Mouse (Mus musculus): ENCODE data around the gene Taar1.

Taar1 gene

DNA sequence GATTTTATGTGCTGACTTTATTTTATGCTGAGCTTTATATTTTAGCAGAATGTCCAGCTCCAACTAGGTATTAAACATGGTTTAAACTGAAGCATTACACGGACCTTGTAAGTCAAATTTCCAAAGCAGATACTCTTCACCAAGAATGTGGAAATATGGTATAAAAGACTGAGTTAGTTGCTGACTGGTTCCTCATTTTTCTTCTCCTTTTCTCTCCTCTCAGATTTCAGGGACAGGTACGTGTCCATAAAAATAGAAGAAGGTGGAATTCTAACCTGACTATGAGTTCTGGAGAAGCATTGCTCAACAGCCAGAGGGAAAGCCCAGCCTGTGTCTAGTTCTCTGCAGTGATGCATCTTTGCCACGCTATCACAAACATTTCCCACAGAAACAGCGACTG lies at the start of gene Taar1:
Gene Taar1, plus strand, starts transcription at position 301 of the 400 bp plus-strand sequence.
- in situ Hi-C loops (cut with MboI, MseI): no loop called here

DNA sequence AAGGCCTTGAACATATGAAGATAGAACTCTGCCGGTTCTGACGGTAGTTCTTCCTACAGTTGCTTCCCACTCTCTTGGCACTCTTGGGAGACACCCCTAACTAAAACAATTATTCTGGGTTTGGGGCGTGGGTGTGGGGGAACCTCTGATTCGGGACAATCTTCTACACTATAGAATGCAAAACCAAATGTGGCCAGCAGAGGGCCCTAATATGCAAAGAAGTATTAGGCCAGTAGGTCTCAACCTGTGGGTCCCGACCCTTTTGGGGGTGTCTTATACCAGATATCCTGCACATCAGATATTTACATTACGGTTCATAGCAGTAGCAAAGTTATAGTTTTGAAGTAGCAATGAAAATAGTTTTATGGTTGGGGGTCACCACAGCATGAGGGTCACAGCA lies 39.5 kb upstream of the Taar1 start:
- in situ Hi-C loops (cut with MboI, MseI): no loop called here

DNA sequence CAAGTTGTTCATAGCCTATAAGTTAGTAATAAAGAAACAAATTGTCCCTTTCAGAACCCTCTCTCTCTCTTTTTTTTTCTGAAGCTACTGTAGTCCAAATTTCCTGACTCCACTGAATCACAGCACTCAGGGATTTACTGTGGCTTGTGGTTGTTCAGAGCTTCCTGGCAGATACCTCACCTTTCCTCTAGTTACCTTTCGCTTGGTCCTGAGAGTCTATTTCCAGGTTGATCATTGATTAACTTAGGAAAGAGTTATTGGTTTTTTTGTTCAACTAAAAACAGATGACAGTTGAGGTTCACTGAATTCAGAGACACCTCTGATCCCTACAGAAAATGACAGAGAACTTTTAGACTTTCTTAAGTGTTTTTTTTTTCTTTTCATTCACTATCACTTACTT lies 35.2 kb upstream of the Taar1 start:
- in situ Hi-C loops (cut with MboI, MseI): no loop called here

DNA sequence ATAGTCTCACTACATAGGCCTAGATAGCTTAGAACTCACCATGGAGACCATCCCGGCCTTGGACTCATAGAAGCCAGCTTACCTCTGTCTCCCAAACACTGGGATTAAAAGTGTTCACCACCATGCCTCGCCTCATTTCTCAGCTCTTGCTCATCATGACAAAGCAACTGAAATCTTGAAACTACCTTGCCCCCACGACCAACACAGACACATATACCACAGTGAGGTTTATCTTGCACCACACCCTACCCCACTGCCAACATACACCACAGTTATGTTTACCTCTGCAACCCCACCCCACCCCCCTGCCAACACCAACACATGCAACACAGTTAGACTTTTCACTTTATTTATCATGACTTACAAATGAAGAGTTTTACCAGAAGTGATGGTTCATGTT lies 34.1 kb upstream of the Taar1 start:
- in situ Hi-C loops (cut with MboI, MseI): no loop called here

DNA sequence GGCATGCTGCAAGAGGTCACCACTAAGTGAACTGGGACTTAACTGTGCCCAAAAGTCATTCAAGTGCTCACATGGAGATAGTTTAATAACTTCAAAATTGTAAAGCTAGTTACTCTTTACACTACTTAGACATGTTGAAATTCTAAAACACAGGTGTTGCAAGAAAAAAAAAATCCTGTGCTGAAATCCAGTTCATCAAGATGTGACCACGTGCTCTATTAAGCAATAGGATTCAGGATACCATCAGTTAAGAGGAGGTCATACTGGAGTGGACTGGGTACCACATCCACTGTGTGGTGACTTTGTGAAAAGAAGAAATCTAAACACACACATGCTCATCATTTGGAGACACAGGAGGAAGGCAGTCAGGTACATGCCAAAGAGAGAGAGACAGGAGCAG lies 27.2 kb upstream of the Taar1 start:
- in situ Hi-C loops (cut with MboI, MseI): no loop called here

DNA sequence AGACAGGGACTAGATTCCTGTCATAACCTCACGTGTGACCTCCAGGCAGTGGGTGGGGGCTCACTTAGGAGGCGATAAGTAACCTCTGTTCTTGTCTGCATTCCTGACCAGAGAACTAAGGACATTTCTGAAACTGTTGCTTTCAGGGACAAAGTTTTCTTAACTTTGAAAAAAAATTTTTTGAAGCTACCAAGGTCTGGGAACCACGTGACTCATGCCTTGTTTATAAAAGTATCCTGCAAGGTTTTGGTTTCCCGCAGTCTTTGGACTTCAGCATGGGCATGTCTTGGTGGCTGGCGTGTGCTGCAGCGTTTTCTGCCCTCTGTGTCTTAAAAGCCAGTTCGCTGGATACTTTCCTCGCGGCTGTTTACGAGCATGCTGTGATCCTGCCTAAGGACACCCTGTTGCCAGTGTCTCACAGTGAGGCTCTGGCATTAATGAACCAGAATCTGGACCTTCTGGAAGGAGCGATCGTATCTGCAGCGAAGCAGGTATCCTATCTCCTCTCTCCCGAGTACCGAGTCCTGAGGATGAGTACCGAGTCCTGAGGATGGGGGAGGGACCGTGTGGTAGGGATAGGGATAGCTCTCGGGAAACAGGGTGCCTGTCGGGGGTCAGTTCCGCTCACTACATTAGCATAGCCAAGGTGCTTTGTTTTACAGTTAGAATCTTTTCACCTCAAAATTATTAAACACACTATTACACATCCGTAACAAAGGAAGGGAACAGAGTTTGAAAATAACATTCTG lies 25.4 kb upstream of the Taar1 start, which contains the start of gene Vnn1:
Gene Vnn1, plus strand, starts transcription at position 88 of the 749 bp plus-strand sequence.
- in situ Hi-C loops (cut with MboI, MseI): no loop called here

DNA sequence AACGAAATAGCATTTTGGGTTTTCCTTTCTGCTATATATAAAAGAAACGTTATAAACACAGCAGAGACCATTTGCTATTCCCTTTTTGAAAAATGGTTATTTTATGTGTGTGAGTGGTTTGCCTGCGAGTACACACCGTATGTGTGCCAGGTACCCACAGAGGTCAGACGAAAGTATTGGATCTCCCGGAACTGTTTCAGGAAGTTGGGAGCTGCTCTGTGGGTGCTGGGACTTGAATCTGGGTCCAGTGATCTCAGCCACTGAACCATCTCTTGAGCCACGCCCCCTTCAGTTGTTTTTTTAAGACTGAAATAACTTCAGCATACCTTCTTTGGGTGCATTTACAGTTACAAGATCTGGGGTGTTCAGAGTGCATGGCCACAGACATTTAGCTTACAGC lies 24.8 kb upstream of the Taar1 start:
- in situ Hi-C loops (cut with MboI, MseI): no loop called here

DNA sequence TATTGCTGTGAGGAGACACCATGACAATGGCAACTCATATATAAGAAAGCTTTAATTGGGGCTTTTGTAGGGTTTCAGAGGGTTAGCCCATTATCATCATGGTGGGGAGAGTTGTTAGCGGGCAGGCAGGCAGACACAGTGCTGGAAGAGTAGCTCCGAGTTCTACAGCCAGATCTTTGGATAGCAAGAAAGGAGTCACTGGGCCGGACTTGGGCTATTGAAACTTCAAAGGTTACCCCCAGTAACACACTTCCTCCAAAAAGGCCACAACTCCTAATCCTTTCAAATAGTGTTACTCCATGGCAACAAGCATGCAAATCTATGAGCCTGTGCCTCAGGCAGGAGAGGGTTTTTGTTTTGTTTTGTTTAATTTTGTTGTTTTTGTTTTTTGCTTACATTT lies 19.0 kb upstream of the Taar1 start:
- in situ Hi-C loops (cut with MboI, MseI): no loop called here

DNA sequence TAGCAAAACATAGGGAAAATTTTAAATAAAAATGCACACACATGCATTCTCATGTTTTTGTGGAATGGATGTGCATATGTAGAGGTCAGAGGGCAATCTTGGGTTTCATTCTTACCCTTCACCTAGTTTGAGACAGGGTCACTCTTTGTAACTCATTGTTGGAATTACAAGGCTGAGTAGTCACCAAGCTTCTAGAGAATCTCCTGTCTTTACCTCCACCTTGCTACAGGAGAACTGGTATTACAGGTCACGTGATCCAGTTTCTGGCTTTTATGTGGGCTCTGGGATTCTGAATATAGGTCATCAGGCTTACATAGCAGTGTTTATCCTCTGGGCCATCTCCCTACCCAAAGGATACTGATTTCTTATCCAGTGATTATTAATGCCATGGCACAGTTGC lies 14.5 kb upstream of the Taar1 start:
- in situ Hi-C loops (cut with MboI, MseI): no loop called here

DNA sequence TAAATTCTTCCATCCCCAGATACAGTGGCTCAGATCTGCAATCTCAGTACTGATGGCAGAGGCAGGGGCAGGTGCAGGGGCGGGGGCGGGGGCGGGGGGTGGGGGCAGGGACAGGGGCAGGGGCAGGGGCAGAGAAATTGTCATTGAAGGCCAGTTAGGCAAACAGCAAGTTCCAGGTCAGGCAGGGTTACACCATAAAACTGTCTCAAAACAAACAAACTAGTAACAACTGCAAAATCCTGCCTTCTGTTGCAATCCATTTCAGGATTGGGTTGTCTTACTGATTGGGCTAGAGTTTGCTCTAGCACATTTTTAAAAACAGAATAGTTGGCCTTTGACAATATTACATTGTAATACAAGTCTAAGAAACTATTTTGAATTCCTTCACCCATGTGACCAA lies 2.3 kb downstream of the Taar1 start:
- in situ Hi-C loops (cut with MboI, MseI): no loop called here

DNA sequence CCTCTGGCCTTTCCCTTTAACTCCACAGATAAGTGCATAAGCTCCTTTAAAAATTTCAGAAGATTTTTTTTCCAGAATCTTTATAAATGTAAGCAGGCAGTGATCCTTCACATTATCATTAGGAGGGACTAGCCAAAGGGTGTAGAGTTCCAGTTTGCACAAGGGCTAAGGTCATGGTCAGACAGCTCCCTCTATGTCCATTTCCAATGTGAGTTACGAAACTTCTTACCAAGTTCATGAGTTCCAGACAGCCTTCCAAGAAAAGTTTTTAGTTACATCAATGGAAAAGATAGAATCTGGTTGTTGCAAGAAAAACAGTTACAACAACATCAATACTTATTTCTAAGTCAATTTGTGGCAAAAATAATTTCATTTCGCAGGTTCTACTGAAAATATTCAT lies 3.8 kb downstream of the Taar1 start:
- in situ Hi-C loops (cut with MboI, MseI): no loop called here

DNA sequence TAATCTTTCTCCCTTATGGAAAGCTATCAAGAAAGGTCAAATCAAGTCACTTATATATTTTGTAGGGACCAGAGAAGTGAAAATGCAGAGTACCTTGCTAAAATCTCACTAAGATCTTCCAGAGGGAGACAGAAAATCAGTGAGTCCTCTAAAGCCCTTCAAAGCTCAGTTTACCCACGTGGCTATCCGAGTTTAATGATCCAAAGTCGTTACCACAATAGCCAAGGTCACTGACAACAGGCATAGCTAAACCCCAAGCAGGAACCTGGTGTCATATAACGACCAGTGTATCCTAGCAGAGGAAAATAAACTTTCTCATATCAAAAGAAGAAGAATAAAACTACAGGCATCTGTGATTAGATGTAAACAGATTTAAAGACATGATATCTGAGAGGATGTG lies 17.5 kb downstream of the Taar1 start:
- in situ Hi-C loops (cut with MboI, MseI): no loop called here

DNA sequence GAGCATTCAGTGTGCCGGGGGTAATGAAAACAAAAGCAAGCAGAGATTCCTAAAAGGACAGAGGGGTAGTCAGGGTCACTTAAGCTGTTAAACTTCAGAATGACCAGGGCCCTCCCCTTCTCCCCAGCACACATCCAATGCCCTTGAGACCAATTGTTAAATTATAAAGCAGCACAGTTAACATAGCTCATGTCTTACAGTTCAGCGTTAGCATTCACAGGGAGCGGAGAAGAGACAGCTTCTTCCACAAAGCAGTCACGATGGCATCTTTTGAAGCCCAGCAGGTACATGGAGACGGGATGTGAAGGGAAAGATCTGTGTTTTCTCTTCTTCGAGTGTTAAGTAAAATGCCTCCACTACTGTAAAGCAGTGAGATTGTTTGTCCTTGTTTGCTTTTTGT lies 18.2 kb downstream of the Taar1 start, which contains the start of gene Taar2:
Gene Taar2, plus strand, starts transcription at position 261 of the 400 bp plus-strand sequence.
- in situ Hi-C loops (cut with MboI, MseI): no loop called here

DNA sequence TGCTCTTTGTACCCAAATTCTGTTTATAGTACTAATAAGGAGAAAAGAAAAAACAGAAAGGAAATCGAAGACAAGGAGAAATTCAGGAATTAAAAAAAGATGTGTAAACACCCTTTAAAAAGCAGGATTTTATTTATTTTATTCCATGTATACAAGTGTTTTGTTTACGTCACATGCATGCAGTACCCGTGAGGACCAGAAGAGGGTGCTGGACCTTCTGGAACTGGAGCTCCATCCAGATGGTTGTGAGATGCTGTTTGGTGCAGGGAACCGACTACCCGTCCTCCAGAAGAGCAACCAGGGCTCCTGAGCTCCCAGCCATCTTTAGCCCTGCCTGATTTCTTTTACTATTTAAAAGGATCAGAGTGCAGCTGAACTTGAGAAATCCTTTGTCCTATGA lies 22.3 kb downstream of the Taar1 start:
- in situ Hi-C loops (cut with MboI, MseI): no loop called here

DNA sequence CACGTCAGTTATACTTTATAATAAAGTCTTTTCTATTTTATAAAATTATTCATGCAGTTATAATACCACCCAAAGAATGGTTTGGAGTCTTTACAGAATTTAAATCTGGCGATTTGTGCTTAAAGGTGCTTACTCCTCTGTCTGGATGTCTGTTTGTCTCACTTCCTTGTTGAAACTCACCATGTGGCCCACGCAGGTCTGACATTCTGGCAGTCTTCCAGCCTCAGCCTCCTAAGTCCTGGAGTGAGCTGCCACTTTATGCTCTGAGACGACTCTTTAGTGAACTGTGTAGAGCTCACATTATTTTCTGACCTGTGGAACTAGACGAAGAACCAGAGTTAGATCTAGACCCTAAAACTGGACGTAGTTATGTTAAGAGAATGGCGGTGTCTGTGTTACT lies 27.9 kb downstream of the Taar1 start:
- in situ Hi-C loops (cut with MboI, MseI): no loop called here

DNA sequence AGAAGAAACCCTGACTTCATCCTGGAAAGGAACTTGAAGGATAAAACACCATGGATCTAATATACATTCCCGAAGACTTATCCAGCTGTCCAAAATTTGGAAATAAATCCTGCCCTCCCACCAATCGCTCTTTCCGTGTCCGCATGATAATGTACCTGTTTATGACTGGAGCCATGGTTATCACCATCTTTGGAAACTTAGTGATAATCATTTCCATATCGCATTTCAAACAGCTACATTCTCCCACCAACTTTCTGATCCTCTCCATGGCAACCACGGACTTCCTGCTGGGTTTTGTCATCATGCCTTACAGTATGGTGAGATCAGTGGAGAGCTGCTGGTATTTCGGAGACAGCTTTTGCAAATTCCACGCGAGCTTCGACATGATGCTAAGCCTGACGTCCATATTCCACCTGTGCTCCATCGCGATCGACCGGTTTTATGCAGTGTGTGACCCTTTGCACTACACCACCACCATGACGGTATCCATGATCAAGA lies 29.4 kb downstream of the Taar1 start, which contains the start of gene Taar3:
Gene Taar3, plus strand, starts transcription at position 51 of the 498 bp plus-strand sequence.
- in situ Hi-C loops (cut with MboI, MseI): loop anchor here (25.0 kb wide), 1 partner anchor 363 kb away; no protein-coding TSS in a partner anchor

DNA sequence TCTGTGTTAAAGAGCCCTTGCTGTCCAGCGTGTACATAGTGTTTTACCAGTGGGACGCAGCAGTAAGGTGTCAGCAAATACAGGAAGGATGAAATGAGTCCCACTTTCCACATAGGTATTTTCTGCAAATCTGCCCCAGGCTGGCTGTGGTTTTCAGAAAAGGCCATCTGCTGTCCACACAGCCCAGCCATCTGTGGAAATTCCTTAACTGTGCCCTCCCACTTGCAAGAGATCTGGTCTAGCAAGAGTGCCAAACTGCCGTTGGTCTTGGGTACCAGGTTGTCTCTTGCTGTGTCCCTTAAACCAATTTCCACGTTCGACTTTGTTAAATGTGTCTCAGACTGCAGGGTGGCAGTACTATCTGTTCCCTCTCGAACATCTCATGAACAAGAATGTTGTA lies 31.6 kb downstream of the Taar1 start:
- in situ Hi-C loops (cut with MboI, MseI): loop anchor here (25.0 kb wide), 1 partner anchor 361 kb away; no protein-coding TSS in a partner anchor

DNA sequence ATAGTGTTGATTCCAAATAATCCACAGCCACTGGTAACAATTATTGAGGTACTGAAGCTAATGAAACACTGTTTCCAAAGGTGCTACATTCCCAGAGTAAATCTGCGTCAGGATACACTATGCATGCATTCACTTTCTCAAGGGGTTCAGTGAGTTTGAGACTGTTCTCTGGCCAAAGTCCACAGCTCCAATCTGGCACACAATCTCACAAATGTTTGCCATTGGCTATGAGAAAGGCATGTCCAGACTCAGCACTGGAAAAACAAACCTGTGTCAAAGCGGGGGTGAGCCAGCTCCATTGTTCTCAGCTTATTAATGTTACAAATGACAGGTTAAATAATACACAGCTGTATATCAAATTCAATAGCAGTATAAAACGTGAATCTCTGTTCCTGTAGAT lies 38.9 kb downstream of the Taar1 start:
- in situ Hi-C loops (cut with MboI, MseI): loop anchor here (25.0 kb wide), 1 partner anchor 353 kb away; no protein-coding TSS in a partner anchor

DNA sequence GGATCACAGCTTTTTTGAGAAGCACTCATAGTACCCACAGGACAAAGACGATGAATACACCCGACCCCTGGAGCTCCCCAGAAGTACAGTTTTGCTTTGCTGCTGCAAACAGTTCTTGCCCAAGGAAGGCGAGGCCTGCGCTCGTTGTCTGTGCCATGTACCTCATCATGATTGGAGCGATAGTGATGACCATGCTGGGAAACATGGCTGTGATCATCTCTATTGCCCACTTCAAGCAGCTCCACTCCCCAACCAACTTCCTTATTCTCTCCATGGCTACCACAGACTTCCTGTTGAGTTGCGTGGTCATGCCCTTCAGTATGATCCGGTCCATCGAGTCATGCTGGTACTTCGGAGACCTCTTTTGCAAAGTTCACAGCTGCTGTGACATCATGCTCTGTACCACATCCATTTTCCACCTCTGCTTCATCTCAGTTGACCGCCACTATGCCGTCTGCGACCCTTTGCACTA lies 40.3 kb downstream of the Taar1 start, which contains the start of gene Taar4:
Gene Taar4, plus strand, starts transcription at position 51 of the 472 bp plus-strand sequence.
- in situ Hi-C loops (cut with MboI, MseI): loop anchor here (25.0 kb wide), 1 partner anchor 352 kb away; no protein-coding TSS in a partner anchor

DNA sequence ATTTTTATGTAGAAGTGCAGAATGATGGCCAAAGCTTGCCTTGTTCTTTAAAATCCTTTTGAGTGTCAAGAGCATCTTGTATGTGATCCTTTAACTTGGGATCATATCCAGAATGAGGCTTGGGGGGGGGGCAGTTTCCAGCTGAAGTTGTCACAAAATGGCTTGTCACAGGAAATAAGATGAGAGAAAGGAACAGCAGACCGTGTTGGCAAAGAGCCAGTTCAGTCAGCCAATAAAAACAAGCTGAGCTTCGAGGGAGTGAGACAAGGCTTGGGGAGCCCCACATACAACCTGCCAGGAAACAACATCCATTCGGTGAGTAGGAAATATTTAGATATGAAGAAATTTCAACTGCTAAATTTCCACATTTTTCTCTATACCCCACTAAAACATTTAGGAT lies 43.3 kb downstream of the Taar1 start:
- in situ Hi-C loops (cut with MboI, MseI): loop anchor here (25.0 kb wide), 1 partner anchor 349 kb away; no protein-coding TSS in a partner anchor

DNA sequence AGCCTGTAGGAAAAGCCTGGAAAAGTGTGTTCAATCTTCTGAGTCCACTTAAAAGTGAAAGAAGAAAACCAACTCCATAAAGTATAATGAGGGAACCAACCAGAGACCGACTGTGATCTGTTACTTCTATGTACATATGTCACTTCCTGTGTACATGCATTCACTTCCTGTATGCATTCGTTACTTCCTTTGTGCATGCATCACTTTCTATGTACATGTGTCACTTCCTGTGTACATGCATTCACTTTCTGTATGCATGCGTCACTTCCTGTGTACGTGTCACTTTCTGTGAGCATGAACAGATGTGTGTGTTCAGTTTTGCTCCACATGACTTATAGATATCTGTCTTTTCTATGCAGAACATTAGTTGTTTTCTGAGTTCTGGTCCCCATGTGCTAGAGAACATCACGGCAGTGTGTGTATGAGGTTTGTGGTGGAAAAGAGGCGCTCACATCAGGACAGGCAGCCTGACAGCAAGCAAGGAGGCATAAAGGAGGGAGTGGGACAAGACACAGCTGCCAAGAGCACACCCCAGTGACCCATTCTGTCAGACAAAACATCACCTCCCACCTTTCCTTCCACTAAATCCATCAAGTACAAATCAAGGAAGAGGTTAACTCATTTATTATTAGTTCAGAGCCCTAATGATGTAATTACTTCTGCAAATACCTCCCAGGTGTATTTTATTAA lies 44.9 kb downstream of the Taar1 start:
- in situ Hi-C loops (cut with MboI, MseI): loop anchor here (25.0 kb wide), 1 partner anchor 347 kb away; no protein-coding TSS in a partner anchor

DNA sequence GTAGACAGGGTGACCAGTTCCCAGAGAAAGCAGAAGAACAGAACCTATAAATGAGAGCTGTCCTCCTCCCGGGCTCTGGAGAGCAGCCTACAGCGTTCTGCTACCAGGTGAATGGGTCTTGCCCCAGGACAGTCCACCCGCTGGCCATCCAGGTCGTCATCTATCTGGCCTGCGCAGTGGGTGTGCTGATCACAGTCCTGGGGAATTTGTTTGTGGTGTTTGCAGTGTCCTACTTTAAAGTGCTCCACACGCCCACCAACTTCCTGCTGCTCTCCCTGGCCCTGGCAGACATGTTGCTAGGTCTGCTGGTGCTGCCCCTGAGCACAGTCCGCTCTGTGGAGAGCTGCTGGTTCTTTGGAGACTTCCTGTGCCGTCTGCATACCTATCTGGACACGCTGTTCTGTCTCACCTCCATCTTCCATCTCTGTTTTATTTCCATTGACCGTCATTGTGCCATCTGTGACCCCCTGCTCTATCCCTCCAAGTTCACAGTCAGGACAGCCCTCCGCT lies 50.6 kb downstream of the Taar1 start, which contains the start of gene Taar5:
Gene Taar5, plus strand, starts transcription at position 51 of the 510 bp plus-strand sequence.
- in situ Hi-C loops (cut with MboI, MseI): loop anchor here (25.0 kb wide), 1 partner anchor 342 kb away; no protein-coding TSS in a partner anchor

All from regulatory T cell (primary cell).